Mouse (Mus musculus) subcutaneous adipose tissue, adult 2 months (tissue): ENCODE data around the gene Fbxw4. TPM values are rescaled to one million over a fixed set of nuclear protein-coding genes. Genes with fewer than 3 reads are reported as not detected.

ENCODE experiments used
- polyA plus RNA-seq: library from polyadenylated mRNA; depleted of rRNA; stranded (reverse); fragments of >200 nt; gene quantifications from 2 replicates; pipeline ENCODE4 v1.2.3, GENCODE M21; 2012; ENCODE audit warnings: low replicate concordance; rRNA removed

The Fbxw4 gene
- polyA plus RNA-seq = 84.6 and 88.1 TPM in 2 replicates

DNA sequence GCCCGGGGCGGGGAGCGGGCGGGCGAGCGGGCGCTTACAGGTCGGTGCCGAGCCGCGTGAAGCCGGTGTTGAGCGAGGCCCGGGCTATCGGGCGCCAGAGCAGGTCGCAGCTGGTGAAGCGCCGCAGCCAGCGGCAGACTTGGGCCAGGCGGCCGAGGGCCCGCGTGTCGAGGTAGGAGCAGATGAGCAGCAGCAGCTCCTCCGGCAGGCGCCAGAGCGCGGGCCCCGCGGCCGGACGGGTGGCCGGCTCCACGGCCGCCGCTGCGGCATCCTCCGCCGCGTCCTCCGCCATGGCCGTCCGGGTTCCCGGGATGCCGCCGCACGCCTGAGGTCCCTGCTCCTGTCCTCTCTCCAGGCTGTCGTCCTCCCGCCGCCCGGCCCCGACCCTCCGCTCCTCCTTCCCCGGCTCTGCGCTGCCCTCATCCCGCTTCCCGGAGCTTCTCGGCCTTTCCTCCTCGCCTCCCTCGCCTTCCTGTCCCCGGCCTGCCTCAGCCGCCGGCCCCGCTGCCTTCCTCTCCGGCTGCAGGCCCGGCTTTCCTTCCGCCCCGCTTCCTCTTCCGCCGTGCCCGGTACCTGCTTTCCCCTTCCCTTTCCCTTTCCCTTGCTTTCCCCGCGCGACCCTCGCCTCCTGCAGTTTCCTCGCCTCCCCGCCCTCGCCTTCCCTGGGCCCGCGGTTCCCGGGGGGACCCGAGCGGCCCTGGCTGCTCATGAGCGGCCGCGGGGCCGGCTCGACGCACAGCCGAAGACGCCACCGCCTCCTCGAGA, at the start of gene Fbxw4:
Fbxw4 (minus strand) TSS at position 575 of the 765 bp plus-strand sequence.

DNA sequence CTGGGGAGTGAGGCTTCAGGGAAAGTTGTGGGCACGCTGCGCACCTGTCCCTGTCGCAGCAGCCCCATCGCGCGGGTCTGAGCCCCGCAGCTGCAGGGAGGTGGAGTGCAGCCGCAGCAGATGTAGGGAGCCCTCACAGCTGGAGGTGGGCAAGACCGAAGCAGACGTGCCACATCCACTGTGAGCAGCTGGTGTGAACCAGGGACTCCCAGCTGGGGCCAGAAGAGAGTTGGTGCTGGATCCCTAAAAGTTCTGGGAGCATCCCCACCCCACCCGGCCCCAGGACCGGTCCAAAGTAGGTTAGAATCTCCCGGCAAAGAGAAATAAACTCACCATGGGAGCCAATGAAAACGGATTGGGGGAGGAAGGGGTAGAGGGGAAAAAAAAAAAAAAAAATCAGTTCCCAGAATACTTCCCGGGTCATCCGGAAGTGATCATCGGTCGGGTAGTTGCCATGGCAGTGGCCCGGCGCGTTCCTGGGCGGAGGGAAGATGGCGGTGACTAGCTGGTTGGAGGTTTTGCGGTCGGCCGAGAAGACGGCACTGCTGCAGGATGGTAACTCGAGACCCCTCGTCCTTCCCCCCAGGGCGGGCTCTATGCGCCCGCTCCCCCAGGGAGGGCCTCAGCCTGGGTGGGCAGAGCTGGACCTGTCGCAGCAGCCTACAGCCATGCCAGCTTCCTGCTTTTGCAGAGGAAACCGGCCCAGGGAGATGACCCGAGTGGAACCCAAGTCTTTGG, 99.8 kb downstream of the Fbxw4 start, which contains the start of the genes Poll and Gm17018:
Poll (minus strand) TSS at position 379 of the 738 bp plus-strand sequence.
Gm17018 (plus strand) TSS at position 463 of the 738 bp plus-strand sequence.

Other genes with a start within 250 kb of the Fbxw4 start
- 12.2 and 14.3 TPM in 2 replicates for gene Poll, start 99.8 kb downstream of the Fbxw4 start, polyA plus RNA-seq
- 8.0 and 9.4 TPM in 2 replicates for gene Gm17018, start 99.7 kb downstream of the Fbxw4 start, polyA plus RNA-seq
- not detected in 2 replicates for gene Fgf8, start 82.6 kb upstream of the Fbxw4 start, polyA plus RNA-seq
- 32.8 and 85.2 TPM in 2 replicates for gene Npm3, start 89.3 kb upstream of the Fbxw4 start, polyA plus RNA-seq
- 25.3 and 36.2 TPM in 2 replicates for gene Mgea5, start 123.5 kb upstream of the Fbxw4 start, polyA plus RNA-seq
- gene Kcnip2, start 155.7 kb upstream of the Fbxw4 start, polyA plus RNA-seq = 0.59 and 3.2 TPM in 2 replicates